Mouse (Mus musculus): ENCODE data around the gene Myo1h.

GRCm38 (mm10) chr5:114412361-114412998 lies 123.5 kb downstream of the Myo1h start:
- TF ChIP-seq POLR2A (IDR thresholded peaks at IDR 0.05; ENCODE audit: low read depth, low read length): no peak
- no peak for TF ChIP-seq CTCF (conservative IDR thresholded peaks at IDR 0.05; ENCODE audit: insufficient read depth, insufficient read length, low read depth, low read length)
